Mouse (Mus musculus): ENCODE data around the gene Gpr107.

GRCm38 (mm10) chr2:31129742-31130518, 22.2 kb upstream of the Gpr107 start:
- no peak for TF ChIP-seq CTCF (IDR thresholded peaks at IDR 0.05; ENCODE audit: low read depth)
- TF ChIP-seq EP300 (IDR thresholded peaks at IDR 0.05; ENCODE audit: low read depth): no peak

Data from liver, postnatal 0 days (tissue).